Mouse (Mus musculus): ENCODE results near the gene Grm4.
A peak's percentile ranks its signal among the peaks of the same experiment; 100 is the strongest.

Gene Grm4

GRCm38 (mm10) chr17:27521303-27521702 is at the start of gene Grm4:
TSS of gene Grm4 (minus strand) at chr17:27521403.
- no peak for DNase-seq (ENCODE audit: low spot score)

- DNase-seq (ENCODE audit: low spot score), result no peak
These were observed 47.0 kb upstream of the Grm4 start for GRCm38 (mm10) chr17:27568228-27568627.

- no peak for DNase-seq (ENCODE audit: low spot score)
These were observed 44.7 kb upstream of the Grm4 start for GRCm38 (mm10) chr17:27565942-27566267.

GRCm38 (mm10) chr17:27565163-27565941 is 44.1 kb upstream of the Grm4 start, which contains the start of gene AI413582:
TSS of gene AI413582 (minus strand) at chr17:27565756.
- DNase-seq (ENCODE audit: low spot score), result peak; percentile 95

GRCm38 (mm10) chr17:27564391-27565162 is 43.4 kb upstream of the Grm4 start:
- peak; percentile 48 for DNase-seq (ENCODE audit: low spot score)

- DNase-seq (ENCODE audit: low spot score), result peak; percentile 51
These were observed 42.6 kb upstream of the Grm4 start for GRCm38 (mm10) chr17:27563771-27564244.

- DNase-seq (ENCODE audit: low spot score), result peak; percentile 89
These were observed 40.8 kb upstream of the Grm4 start for GRCm38 (mm10) chr17:27561809-27562526.

GRCm38 (mm10) chr17:27560926-27561480 is 39.8 kb upstream of the Grm4 start:
- no peak for DNase-seq (ENCODE audit: low spot score)

- no peak for DNase-seq (ENCODE audit: low spot score)
These were observed 38.4 kb upstream of the Grm4 start for GRCm38 (mm10) chr17:27559596-27559995.

- no peak for DNase-seq (ENCODE audit: low spot score)
These were observed 37.6 kb upstream of the Grm4 start for GRCm38 (mm10) chr17:27558845-27559244.

- DNase-seq (ENCODE audit: low spot score), result no peak
These were observed 36.9 kb upstream of the Grm4 start for GRCm38 (mm10) chr17:27557927-27558661.

- peak; percentile 80 for DNase-seq (ENCODE audit: low spot score)
These were observed 36.2 kb upstream of the Grm4 start for GRCm38 (mm10) chr17:27557181-27557926.

GRCm38 (mm10) chr17:27556315-27557011 is 35.3 kb upstream of the Grm4 start, which contains the start of gene Hmga1:
TSS of gene Hmga1 (plus strand) at chr17:27556497.
- peak; percentile 96 for DNase-seq (ENCODE audit: low spot score)

GRCm38 (mm10) chr17:27555512-27556172 is 34.4 kb upstream of the Grm4 start:
- no peak for DNase-seq (ENCODE audit: low spot score)

- DNase-seq (ENCODE audit: low spot score), result no peak
These were observed 33.9 kb upstream of the Grm4 start for GRCm38 (mm10) chr17:27555075-27555511.

GRCm38 (mm10) chr17:27554062-27554960 is 33.1 kb upstream of the Grm4 start:
- no peak for DNase-seq (ENCODE audit: low spot score)

GRCm38 (mm10) chr17:27552215-27553201 is 31.3 kb upstream of the Grm4 start:
- no peak for DNase-seq (ENCODE audit: low spot score)

Data from MN1 (cell line).